Mouse (Mus musculus) cerebellum, postnatal 10 days (tissue): ENCODE measurements around the gene Olfr701.
A peak's percentile ranks its signal among the peaks of the same experiment; 100 is the strongest.

Experiments
- DNase-seq, 2 experiments: peaks; one replicate each; pipeline ENCODE4 v3.0.0; 2021; ENCODE audit warnings: mixed read lengths in 2 of 2

Olfr701 gene

DNA sequence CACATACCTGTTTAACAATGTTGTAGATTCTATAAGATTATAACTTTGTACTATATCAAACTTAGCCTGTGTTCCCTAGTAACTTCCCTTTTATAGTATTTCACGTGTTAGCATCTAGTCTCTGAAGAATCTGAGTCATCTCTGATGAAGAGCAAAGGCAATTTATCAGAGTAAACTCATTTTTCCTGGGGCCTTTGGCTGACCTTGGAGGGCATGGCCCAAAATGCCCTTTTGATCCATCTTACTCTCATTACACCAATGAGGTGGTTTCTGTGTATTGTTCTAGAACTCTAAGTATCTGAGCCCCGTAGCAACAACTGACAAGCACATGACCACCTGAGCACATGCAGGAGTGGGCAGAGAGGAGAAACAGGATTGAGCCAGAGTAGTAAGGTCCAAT lies at the start of gene Olfr701:
TSS of gene Olfr701 (plus strand) at position 301 of the 400 bp plus-strand sequence.
- no peak for DNase-seq

DNA sequence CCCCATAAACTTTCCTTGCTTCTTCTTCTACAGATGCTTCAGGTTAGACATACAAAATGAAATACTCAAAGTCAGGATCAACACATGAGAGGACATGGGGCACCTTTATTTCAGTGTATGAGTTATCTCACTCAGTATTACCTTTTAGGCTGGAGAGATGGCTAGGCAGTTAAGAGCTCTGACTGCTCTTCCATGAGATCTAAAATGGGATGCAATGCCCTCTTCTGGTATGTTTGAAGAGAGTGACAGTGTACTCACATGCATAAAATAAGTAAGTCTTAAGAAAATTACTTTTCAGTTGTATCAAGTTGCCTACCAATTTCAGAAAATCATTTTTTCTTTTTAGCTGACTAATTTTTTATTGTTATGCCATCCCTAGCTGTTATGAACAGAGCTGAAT lies 25.6 kb upstream of the Olfr701 start:
- DNase-seq = no peak

GRCm38 (mm10) chr7:106793098-106793497 lies 20.8 kb upstream of the Olfr701 start, which contains the start of gene Olfr699:
Gene Olfr699 (minus strand): TSS chr7:106793198.
- no peak for DNase-seq

DNA sequence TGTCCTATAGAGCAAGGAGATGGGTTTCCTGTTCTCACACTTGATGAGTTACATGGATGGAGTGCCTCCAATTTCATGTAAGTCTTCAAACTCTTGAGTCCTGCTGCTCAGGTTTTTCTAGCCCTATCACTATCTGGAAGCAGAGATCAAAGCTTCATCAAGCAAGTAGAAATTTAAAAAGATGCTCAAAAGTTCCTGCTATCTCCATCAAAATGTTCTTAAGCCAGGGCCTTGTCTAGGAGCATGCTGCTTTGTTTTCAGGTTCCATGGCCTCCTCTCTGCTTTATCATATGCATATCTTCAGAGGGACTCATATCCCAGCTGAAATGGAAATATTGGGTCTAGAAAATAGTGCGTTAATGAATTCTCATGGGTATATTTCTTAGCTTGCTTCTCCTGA lies 5.2 kb upstream of the Olfr701 start, which contains the start of gene Olfr700:
TSS of gene Olfr700 (minus strand) at position 101 of the 400 bp plus-strand sequence.
- no peak for DNase-seq

- peak in 1 of 2 experiments; percentile 0 for DNase-seq
Measured at GRCm38 (mm10) chr7:106815775-106816174, 1.8 kb downstream of the Olfr701 start.

DNA sequence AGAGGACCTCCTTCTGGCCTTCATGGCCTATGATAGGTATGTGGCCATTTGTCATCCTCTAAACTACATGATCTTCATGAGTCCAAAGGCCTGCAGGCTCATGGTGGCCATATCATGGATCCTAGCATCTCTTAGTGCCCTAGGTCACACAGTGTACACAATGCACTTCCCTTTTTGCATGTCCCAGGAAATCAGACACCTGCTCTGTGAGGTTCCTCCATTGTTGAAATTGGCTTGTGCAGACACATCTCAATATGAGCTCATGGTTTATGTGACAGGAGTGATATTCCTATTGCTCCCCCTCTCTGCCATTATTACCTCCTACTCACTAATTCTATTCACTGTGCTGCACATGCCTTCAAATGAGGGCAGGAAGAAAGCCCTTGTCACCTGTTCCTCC lies 4.5 kb downstream of the Olfr701 start:
- no peak for DNase-seq

GRCm38 (mm10) chr7:106833793-106834192 lies 19.9 kb downstream of the Olfr701 start, which contains the start of gene Olfr702:
Gene Olfr702 (minus strand): TSS chr7:106833893.
- DNase-seq = no peak

GRCm38 (mm10) chr7:106843060-106843459 lies 29.1 kb downstream of the Olfr701 start, which contains the start of gene Olfr703:
Gene Olfr703 (plus strand): TSS chr7:106843360.
- no peak for DNase-seq

DNA sequence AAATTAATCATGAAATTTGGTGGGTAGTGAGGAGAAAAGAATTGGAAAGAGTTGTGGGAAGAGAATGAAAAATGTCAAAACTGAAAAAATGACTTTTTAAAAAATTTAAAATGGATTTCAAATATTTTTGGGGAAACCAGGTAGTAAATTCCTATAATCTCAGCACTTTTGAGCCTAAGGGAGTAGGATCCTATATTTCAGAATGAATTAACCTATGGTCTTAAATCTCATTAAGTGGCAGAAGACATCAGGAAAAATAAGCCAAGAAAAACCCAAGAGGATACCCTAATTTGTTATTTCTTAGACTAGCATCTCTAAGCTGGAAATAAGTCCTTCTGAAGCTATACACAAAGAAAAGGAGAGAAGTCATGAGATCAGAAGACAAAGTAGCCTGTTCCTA lies 49.0 kb downstream of the Olfr701 start, which contains the start of gene Olfr704:
TSS of gene Olfr704 (plus strand) at position 301 of the 400 bp plus-strand sequence.
- DNase-seq = no peak
